Mouse (Mus musculus) liver, postnatal 0 days (tissue): ENCODE data around the gene Acss2. TPM values are rescaled to one million over a fixed set of nuclear protein-coding genes. Genes with fewer than 3 reads are reported as not detected.

ENCODE experiments used
- ATAC-seq: fragments of 200-750 bp; cut with Nextera tagmentation; 2 replicates; pipeline ENCODE4 v1.8.0; 2017; ENCODE audit warnings: mild to moderate bottlenecking, moderate library complexity
- DNase-seq: peaks from one replicate; pipeline ENCODE4 v3.0.0-alpha.2; 2016
- H3K27ac ChIP-seq: fragments of 300-500 bp; sonication (generic); 2 replicates; pipeline ENCODE4 v1.5.1; 2014; ENCODE audit warnings: antibody characterized with exemption, moderate library complexity, mild to moderate bottlenecking, low read depth
- H3K27me3 ChIP-seq: fragments of 300-500 bp; sonication (generic); 2 replicates; pipeline ENCODE4 v1.6.1; 2014; ENCODE audit warnings: low read length, control low read depth, mixed read lengths; ENCODE audit not compliant: insufficient read depth
- H3K36me3 ChIP-seq: fragments of 300-500 bp; sonication (generic); replicated peaks from 2 replicates; pipeline ENCODE4 v1.6.1; 2014; ENCODE audit warnings: mild to moderate bottlenecking, control low read depth, low read length, moderate library complexity, mixed read lengths; ENCODE audit not compliant: insufficient read depth
- H3K4me1 ChIP-seq: fragments of 300-500 bp; sonication (generic); 2 replicates; pipeline ENCODE4 v1.6.1; 2014; ENCODE audit warnings: antibody characterized with exemption, mild to moderate bottlenecking, control low read depth; ENCODE audit not compliant: insufficient read depth
- H3K4me2 ChIP-seq: fragments of 300-500 bp; sonication (generic); 2 replicates; pipeline ENCODE4 v1.6.1; 2014; ENCODE audit warnings: low read depth, mild to moderate bottlenecking, low read length, moderate library complexity, mixed read lengths
- H3K4me3 ChIP-seq: fragments of 300-500 bp; sonication (generic); 2 replicates; pipeline ENCODE4 v1.5.1; 2014; ENCODE audit warnings: low read depth, low read length
- H3K9ac ChIP-seq: fragments of 300-500 bp; sonication (generic); replicated peaks from 2 replicates; pipeline ENCODE4 v1.6.1; 2014; ENCODE audit warnings: mild to moderate bottlenecking, moderate library complexity
- H3K9me3 ChIP-seq: fragments of 300-500 bp; sonication (generic); 2 replicates; pipeline ENCODE4 v1.6.1; 2016; ENCODE audit warnings: mild to moderate bottlenecking, control low read depth, low read length, mixed read lengths
- CTCF ChIP-seq: sonication (generic); IDR thresholded peaks from 2 replicates; pipeline ENCODE4 v1.5.1; 2016; ENCODE audit warnings: antibody characterized with exemption, low read depth
- EP300 ChIP-seq: IDR thresholded peaks from 2 replicates; pipeline ENCODE4 v1.6.1; 2016; ENCODE audit warnings: antibody characterized with exemption, low read depth, mild to moderate bottlenecking
- WGBS: fragments of 180-500 bp; shearing (Covaris S2); extraction: QIAGEN DNeasy Blood & Tissue Kit; methylation state at CpG from one replicate; pipeline ENCODE4 v1.1.7; 2014; ENCODE audit not compliant: insufficient replicate concordance; 5-methylcytosine and 5-hydroxymethylcytosine counted together
- polyA plus RNA-seq: library from polyadenylated mRNA; unstranded; fragments of >200 nt; fragmentation: Nextera tagmentation; extraction: Ambion mirVana; gene quantifications from 2 replicates; pipeline ENCODE4 v1.2.1, GENCODE M21; 2015

The Acss2 gene
- polyA plus RNA-seq, 1 experiment from 2014 or later, result 7.5 TPM

GRCm38 (mm10) chr2:155613326-155613755 lies 95.6 kb downstream of the Acss2 start:
- Histone ChIP-seq H3K27ac (no peak overlapping the region; the same call in 1 of the 2 replicates), H3K4me1 (peaks cover 6% of the 10 kb centered on the region), H3K4me3 (peak overlapping the region; percentile 43), H3K9ac (peak overlapping the region; percentile 47), H3K27me3 (peaks cover 7% of the 10 kb centered on the region; the same call in 1 of the 2 replicates), H3K36me3 (no peaks in the 10 kb centered on the region), H3K4me2 (peak overlapping the region; percentile 67), H3K9me3 (no peaks in the 10 kb centered on the region)
- DNase-seq (peak; percentile 92), ATAC-seq (peak; percentile 99)
- 2% methylated on average over 20 of the region's 20 CpGs for WGBS
- TF ChIP-seq EP300 (no peak), CTCF (0 out of 2 replicates have a peak, but pooled peaks have one; percentile 14)

GRCm38 (mm10) chr2:155613953-155614352 lies 96.2 kb downstream of the Acss2 start:
- peak overlapping the region; percentile 67 for H3K4me2 ChIP-seq
- ATAC-seq (peak; percentile 61), DNase-seq (no peak)
- peaks cover 6% of the 10 kb centered on the region for H3K4me1 ChIP-seq
- TF ChIP-seq CTCF (no peak), EP300 (no peak)
- peak overlapping the region; percentile 43 for H3K4me3 ChIP-seq
- 46% methylated on average over 8 of the region's 8 CpGs for WGBS
- H3K9ac ChIP-seq, result peak overlapping the region; percentile 17; the same call in 1 of the 2 replicates
- no peak overlapping the region for H3K27ac ChIP-seq
- H3K27me3 ChIP-seq, result peaks cover 7% of the 10 kb centered on the region; the same call in 1 of the 2 replicates
- H3K9me3 ChIP-seq, result no peaks in the 10 kb centered on the region
- no peaks in the 10 kb centered on the region for H3K36me3 ChIP-seq

GRCm38 (mm10) chr2:155616971-155617370 lies 99.2 kb downstream of the Acss2 start:
- WGBS, result 41% methylated on average over 6 of the region's 6 CpGs
- DNase-seq (no peak), ATAC-seq (no peak)
- peaks cover 8% of the 10 kb centered on the region for H3K4me1 ChIP-seq
- TF ChIP-seq EP300 (no peak), CTCF (no peak)
- H3K9ac ChIP-seq, result no peak overlapping the region
- no peaks in the 10 kb centered on the region for H3K9me3 ChIP-seq
- H3K27me3 ChIP-seq, result peaks cover 10% of the 10 kb centered on the region; the same call in 1 of the 2 replicates
- H3K4me3 ChIP-seq, result no peak overlapping the region
- no peaks in the 10 kb centered on the region for H3K36me3 ChIP-seq
- H3K27ac ChIP-seq, result no peak overlapping the region
- H3K4me2 ChIP-seq, result peak overlapping the region; percentile 33; the same call in 1 of the 2 replicates

GRCm38 (mm10) chr2:155619817-155620216 lies 102.1 kb downstream of the Acss2 start:
- Histone ChIP-seq H3K4me1 (0 out of 2 replicates have a peak, but pooled peaks cover 3% of the 10 kb centered on the region), H3K9ac (peak overlapping the region; percentile 11; the same call in 1 of the 2 replicates), H3K9me3 (no peaks in the 10 kb centered on the region), H3K36me3 (no peaks in the 10 kb centered on the region), H3K27ac (no peak overlapping the region), H3K4me3 (no peak overlapping the region), H3K27me3 (0 out of 2 replicates have a peak, but pooled peaks cover 4% of the 10 kb centered on the region), H3K4me2 (no peak overlapping the region)
- TF ChIP-seq CTCF (peak; percentile 97), EP300 (no peak)
- WGBS, result 12% methylated on average over 8 of the region's 8 CpGs
- DNase-seq (peak; percentile 91), ATAC-seq (peak; percentile 81)

GRCm38 (mm10) chr2:155622606-155623005 lies 104.9 kb downstream of the Acss2 start:
- 35% methylated on average over 8 of the region's 11 CpGs for WGBS
- TF ChIP-seq EP300 (no peak), CTCF (peak; percentile 24; the same call in 1 of the 2 replicates)
- Histone ChIP-seq H3K4me3 (no peak overlapping the region), H3K4me1 (0 out of 2 replicates have a peak, but pooled peaks cover 3% of the 10 kb centered on the region), H3K9ac (no peak overlapping the region), H3K27me3 (peaks cover 13% of the 10 kb centered on the region; the same call in 1 of the 2 replicates), H3K36me3 (no peaks in the 10 kb centered on the region), H3K4me2 (no peak overlapping the region), H3K27ac (no peak overlapping the region), H3K9me3 (no peaks in the 10 kb centered on the region)
- peak; percentile 52 for DNase-seq
- ATAC-seq, result no peak

GRCm38 (mm10) chr2:155623996-155624395 lies 106.2 kb downstream of the Acss2 start:
- Histone ChIP-seq H3K36me3 (no peaks in the 10 kb centered on the region), H3K27ac (no peak overlapping the region), H3K9me3 (no peaks in the 10 kb centered on the region), H3K4me2 (no peak overlapping the region), H3K27me3 (peaks cover 25% of the 10 kb centered on the region), H3K4me3 (no peak overlapping the region), H3K4me1 (peaks cover 3% of the 10 kb centered on the region), H3K9ac (no peak overlapping the region)
- ATAC-seq (no peak), DNase-seq (no peak)
- WGBS, result 64% methylated on average over 6 of the region's 6 CpGs
- TF ChIP-seq EP300 (no peak), CTCF (no peak)
